Mouse (Mus musculus): ENCODE results near the gene Tnfrsf9.

GRCm38 (mm10) chr4:150950972-150951371, 36.6 kb downstream of the Tnfrsf9 start:
- TF ChIP-seq CTCF (IDR thresholded peaks at IDR 0.05; ENCODE audit: low read depth) (no peak), EP300 (IDR thresholded peaks at IDR 0.05; ENCODE audit: low read depth) (no peak)

Data from heart, postnatal 0 days (tissue).